Mouse (Mus musculus) embryonic fibroblast, embryonic 13.5 days (primary cell): ENCODE measurements around the gene Rfx3.

Source experiments
- CTCF ChIP-seq: IDR thresholded peaks from 2 replicates; pipeline ENCODE4 v1.5.1; 2011; ENCODE audit warnings: mild to moderate bottlenecking, control low read depth, low read length, moderate library complexity, borderline replicate concordance; ENCODE audit not compliant: insufficient read depth
- POLR2A ChIP-seq: IDR thresholded peaks from 2 replicates; pipeline ENCODE4 v1.6.1; 2011; ENCODE audit warnings: low read depth, mild to moderate bottlenecking, control low read depth, low read length, moderate library complexity

DNA sequence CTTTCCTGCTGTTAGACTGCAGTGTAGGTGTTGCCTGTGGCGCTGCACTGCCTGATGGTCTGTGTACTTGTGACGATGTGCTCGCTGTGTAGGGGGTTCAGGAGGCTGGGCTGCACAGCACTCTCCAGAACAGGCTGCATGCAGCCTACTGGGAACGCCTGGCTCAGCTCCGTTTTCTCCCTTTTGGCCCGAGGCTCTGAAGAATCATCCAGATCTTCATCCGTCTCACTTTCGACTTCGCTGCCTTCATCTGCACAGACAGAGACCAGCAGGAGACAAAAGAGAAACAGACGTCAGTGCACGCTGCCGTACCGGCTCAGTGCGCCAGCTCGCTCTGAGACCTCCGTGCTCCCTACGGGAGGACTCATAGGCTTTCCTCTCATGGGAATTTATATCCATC lies 242.5 kb downstream of the Rfx3 start:
- TF ChIP-seq POLR2A (no peak), CTCF (no peak)
